Comparison of ENCODE assay signal across 8 mouse cellular contexts in the genomic region with DNA sequence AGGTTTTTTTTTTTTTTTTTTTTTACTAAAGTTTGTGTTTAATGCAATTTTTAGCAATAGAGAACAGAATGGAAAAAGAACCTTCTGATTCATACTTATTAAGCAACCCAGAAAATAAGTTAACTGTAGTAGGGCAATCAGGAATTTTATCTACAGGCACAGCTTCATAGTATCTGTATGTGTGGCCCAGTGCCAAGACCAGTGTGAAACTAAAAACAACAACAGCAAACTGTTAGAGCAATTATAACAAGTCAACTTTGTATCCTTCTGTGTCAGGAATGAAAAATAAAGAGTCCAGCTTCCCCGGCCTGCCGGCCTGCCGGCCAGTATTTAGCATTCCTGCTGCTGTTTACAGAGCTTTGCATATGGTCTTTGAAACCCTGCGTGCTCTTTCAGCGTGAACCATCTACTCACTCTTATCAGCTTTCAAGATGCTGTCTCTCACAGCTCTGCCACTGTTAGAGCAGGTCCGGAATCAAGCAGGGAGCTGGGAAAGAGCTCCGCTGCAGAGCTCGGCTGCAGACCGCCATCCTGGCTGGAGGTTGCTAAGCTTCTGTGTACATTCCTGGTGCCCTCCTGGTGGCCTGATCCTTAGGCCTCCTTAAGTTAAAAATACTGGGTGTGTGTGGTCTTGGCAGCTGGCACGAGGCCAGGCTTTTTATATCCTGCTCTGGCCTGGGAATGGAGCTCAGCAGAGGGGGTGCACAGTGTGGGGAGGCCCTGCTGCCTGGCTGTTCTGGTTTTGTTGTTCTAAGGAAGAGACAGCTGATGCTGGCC.
A peak's percentile ranks its signal among the peaks of the same experiment; 100 is the strongest.
DNase-seq lines count a peak whose midpoint lies in the region; TF ChIP-seq lines count a peak whose summit lies in the region.

No protein-coding gene starts in this region.

- no peak for TF ChIP-seq POLR2A in heart, adult 2 months (IDR thresholded peaks at IDR 0.05; ENCODE audit: insufficient read depth, low read depth, low read length)
- TF ChIP-seq POLR2A in olfactory bulb, adult 2 months (IDR thresholded peaks at IDR 0.05; ENCODE audit: insufficient read depth, low read depth, low read length) = no peak

- H3K4me3 ChIP-seq in left cerebral cortex, adult 2 months = no peak overlapping the region
- H3K4me3 ChIP-seq in heart, adult 2 months = peak overlapping the region; percentile 11; the same call in 1 of the 2 replicates
- no peak overlapping the region for H3K4me3 ChIP-seq in olfactory bulb, adult 2 months (ENCODE audit: insufficient read depth, low read depth, low read length)

- no peak for DNase-seq in left cerebral cortex, adult 2 months (ENCODE audit: extremely low spot score in 1 of 2, low spot score in 2 of 2)
- DNase-seq in left cerebral cortex, postnatal 36 days (ENCODE audit: low spot score in 2 of 2) = no peak
- DNase-seq in embryo, embryonic 10.5 days (ENCODE audit: low spot score) = peak; percentile 71
- peak; percentile 71 to 75 for DNase-seq in heart, adult 2 months
- peak; percentile 37 for DNase-seq in kidney, adult 11 months
- DNase-seq in lung, adult 18-20 months = peak; percentile 65 to 71
- no peak for DNase-seq in urinary bladder, postnatal 10 days (ENCODE audit: low spot score)

- H3K4me1 ChIP-seq in heart, adult 2 months (ENCODE audit: control insufficient read depth, insufficient read depth, low read length) = peaks cover 26% of the 10 kb centered on the region
- peaks cover 41% of the 10 kb centered on the region for H3K4me1 ChIP-seq in olfactory bulb, adult 2 months (ENCODE audit: control insufficient read depth, insufficient read depth, low read length)

- H3K27me3 ChIP-seq in heart, adult 2 months (ENCODE audit: control insufficient read depth, insufficient read depth, low read length) = no peaks in the 10 kb centered on the region

- H3K79me2 ChIP-seq in heart, adult 2 months (replicated peaks; ENCODE audit: control insufficient read depth, insufficient read depth, low read length) = peaks cover 10% of the 10 kb centered on the region

- intact Hi-C loops in left cerebral cortex, adult 2 months (cut with DNase I) = no loop called here
- intact Hi-C loops in left cerebral cortex, postnatal 36 days (cut with DNase I) = no loop called here
- intact Hi-C loops in heart, adult 2 months (cut with DNase I) = no loop called here

- TF ChIP-seq EP300 in heart, adult 2 months (IDR thresholded peaks at IDR 0.05; ENCODE audit: insufficient read depth, low read depth, low read length) = 0 out of 2 replicates have a peak, but pooled peaks have one; percentile 46

- 0 out of 2 replicates have a peak, but pooled peaks cover 2% of the 10 kb centered on the region for H3K36me3 ChIP-seq in heart, adult 2 months (ENCODE audit: control insufficient read depth, insufficient read depth, low read length)

- H3K9ac ChIP-seq in heart, adult 2 months (ENCODE audit: low read depth, low read length) = no peak overlapping the region

- TF ChIP-seq CTCF in left cerebral cortex, adult 2 months (IDR thresholded peaks at IDR 0.05) = no peak; the same call in 1 of the 2 replicates
- peak; percentile 35 for TF ChIP-seq CTCF in heart, adult 2 months (IDR thresholded peaks at IDR 0.05)
- no peak for TF ChIP-seq CTCF in olfactory bulb, adult 2 months (IDR thresholded peaks at IDR 0.05; ENCODE audit: insufficient read depth, low read depth, low read length)

- 8% methylated on average over 10 of the region's 10 CpGs for WGBS in heart, adult 2 months
- 11% methylated on average over 10 of the region's 10 CpGs for WGBS in olfactory bulb, adult 2 months

- peak overlapping the region; percentile 33; the same call in 1 of the 2 replicates for H3K27ac ChIP-seq in left cerebral cortex, adult 2 months
- peak overlapping the region; percentile 60 for H3K27ac ChIP-seq in heart, adult 2 months
- peak overlapping the region; percentile 1; the same call in 1 of the 2 replicates for H3K27ac ChIP-seq in olfactory bulb, adult 2 months (ENCODE audit: insufficient read depth, low read depth, low read length)

Comparison
In these comparisons a context has a peak if more than half of its experiments do, and no peak if none do; other contexts are left out.
1. DNase-seq: peak in embryo, embryonic 10.5 days (single experiment), heart, adult 2 months (2 of 2), kidney, adult 11 months (single experiment) and lung, adult 18-20 months (2 of 2); none in left cerebral cortex, adult 2 months (0 of 2), left cerebral cortex, postnatal 36 days (0 of 2) and urinary bladder, postnatal 10 days (single experiment).
2. H3K27ac ChIP-seq: peak in every context shown above with its lines; median percentile 60 in heart, adult 2 months; 33 in left cerebral cortex, adult 2 months; 1 in olfactory bulb, adult 2 months.